Mouse (Mus musculus) ES-E14 (cell line): Measurements from ENCODE around the gene Hpn.

Experiments used
- CHD2 ChIP-seq: IDR thresholded peaks from 2 replicates; pipeline ENCODE4 v1.6.1; 2014; ENCODE audit warnings: mild to moderate bottlenecking, low read depth, low read length, inconsistent platforms
- MAFK ChIP-seq: IDR thresholded peaks from 2 replicates; pipeline ENCODE4 v1.6.1; 2014; ENCODE audit warnings: mild to moderate bottlenecking, low read depth, low read length, inconsistent platforms; ENCODE audit not compliant: insufficient read depth
- ZNF384 ChIP-seq: IDR thresholded peaks from 2 replicates; pipeline ENCODE4 v1.6.1; 2012; ENCODE audit warnings: low read depth, low read length, inconsistent platforms

- TF ChIP-seq MAFK (no peak), CHD2 (no peak), ZNF384 (no peak)
Measured at GRCm38 (mm10) chr7:31051321-31052021, 63.6 kb downstream of the Hpn start, which contains the start of gene Fxyd7.
